Mouse (Mus musculus) urinary bladder, adult 2 months (tissue): ENCODE measurements around the gene Sbf1. TPM values are rescaled to one million over a fixed set of nuclear protein-coding genes. Genes with fewer than 3 reads are reported as not detected.

Experiments
- DNase-seq: peaks from one replicate; pipeline ENCODE4 v3.0.0; 2022; ENCODE audit warnings: low spot score
- polyA plus RNA-seq: library from polyadenylated mRNA; depleted of rRNA; stranded (reverse); fragments of >200 nt; gene quantifications from 2 replicates; pipeline ENCODE4 v1.2.3, GENCODE M21; 2012; rRNA removed

Sbf1 gene
- polyA plus RNA-seq, 1 experiment, result 85.7 TPM

DNA sequence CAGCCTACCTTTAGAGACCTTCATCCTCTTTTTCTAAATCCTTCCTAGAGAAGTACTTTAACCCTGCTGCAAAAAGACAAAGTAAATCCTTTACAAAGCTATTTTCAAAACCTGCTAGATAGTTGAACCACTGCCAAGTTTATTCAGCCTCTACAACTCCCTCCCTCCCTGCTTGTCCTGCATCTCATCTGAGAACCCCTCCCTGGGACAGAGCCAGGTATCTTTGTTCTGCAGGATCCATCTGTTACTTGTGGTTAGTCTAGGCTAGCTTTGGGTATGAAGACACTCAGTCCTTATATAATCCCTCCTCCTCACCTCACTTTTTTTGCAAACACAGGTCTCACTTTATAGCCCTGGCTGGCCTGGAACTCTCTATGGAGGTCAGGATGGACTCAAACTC lies 30.1 kb downstream of the Sbf1 start:
- no peak for DNase-seq

- no peak for DNase-seq
Measured at GRCm38 (mm10) chr15:89284094-89284493, 31.0 kb downstream of the Sbf1 start.

DNA sequence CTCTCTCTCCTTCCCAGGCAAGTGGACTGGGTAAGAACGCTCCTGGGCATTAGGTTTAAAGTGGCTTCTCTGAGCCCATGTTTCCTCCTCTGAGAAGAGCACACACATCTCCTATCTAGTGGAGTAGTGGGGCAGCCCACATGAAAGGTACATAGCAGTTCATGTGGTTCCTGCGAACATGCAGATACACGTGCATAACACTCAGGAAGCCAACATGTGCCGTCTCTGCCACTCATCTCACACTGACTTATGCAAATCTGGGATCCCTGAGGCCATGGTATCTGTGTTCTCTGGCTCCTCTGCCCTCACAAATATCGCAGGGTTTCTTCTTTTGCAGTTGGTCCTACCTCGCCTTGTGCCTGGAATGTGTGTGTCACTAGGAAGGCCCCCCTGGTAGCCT lies 32.6 kb downstream of the Sbf1 start:
- DNase-seq, result no peak

- DNase-seq, result no peak
Measured at GRCm38 (mm10) chr15:89277366-89277765, 37.7 kb downstream of the Sbf1 start.

DNA sequence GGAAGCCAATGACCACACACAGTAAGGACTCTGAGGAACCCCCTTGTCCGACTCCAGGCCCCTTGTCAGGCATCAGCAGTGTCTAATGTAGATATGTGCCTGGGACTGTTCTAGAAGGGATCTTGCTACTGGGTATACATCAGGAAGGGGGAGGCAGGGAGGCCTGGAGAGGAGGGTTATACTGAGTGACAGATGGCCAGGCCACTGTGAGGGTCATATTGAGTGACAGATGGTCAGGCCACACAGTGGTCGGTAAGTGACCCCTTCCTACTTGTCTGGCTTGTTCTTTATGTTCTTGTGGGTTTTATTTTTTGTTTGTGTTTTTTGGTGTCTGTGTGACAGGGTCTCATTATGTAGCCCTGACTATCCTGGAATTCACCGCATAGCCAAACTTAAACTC lies 39.6 kb downstream of the Sbf1 start:
- no peak for DNase-seq

- DNase-seq, result no peak
Measured at GRCm38 (mm10) chr15:89264485-89264884, 50.6 kb downstream of the Sbf1 start.

DNA sequence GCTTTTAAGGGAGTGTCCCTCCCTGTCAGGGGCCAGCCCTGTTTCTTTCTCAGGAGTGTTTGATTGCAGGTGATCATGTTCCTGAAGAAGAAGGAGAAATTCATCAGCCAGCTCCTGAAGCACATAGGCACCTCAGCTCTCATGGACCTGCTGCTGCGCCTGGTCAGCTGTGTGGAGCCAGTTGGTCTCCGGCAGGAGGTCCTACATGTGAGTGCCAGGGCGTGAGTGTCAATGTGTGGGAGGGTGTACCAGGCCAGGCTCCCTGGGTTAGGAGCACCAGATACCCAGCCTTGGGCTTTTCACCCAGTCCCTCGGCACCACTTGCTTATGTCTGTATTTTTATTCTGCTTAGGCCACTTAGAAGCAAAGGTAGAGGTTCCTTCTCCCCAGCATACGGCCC lies 56.1 kb downstream of the Sbf1 start:
- DNase-seq, result no peak

DNA sequence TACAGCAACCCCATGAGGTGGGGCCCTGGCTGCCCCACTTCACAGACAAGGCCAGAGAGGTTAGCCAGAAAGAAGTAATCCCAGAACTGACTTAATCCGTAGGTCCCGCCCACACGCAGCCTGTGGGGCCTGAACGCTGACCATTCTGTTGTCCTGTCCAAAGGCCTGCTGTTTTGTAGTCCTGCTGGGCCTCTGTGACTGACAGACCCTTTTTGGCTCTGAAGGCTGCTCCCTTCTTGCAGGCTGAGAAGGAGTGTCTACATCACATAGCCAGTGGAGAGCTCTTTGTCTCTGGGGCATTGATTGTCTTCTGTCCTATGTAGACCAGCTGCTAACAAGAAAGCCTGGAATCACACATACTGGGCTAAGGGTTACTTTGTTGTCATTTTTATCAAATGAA lies 59.8 kb downstream of the Sbf1 start:
- DNase-seq, result no peak

DNA sequence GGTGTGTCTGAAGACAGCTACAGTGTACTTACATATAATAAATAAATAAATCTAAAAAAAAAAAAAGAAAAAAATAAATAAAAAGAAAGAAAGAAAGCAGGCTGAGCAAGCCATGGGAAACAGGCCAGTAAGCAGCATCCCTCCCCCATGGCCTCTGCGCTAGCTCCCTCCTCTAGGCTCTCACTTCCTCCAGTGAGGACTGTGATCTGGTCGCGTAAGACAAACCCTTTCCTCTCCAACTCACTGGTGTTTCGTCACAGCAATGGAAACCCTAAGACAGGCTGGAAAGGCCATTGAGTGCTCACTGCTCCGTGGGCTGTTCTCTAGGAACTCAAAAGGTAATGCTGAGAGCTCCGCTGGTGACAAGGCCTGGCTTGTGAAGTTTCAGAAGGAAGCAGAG lies 66.0 kb downstream of the Sbf1 start:
- no peak for DNase-seq

DNA sequence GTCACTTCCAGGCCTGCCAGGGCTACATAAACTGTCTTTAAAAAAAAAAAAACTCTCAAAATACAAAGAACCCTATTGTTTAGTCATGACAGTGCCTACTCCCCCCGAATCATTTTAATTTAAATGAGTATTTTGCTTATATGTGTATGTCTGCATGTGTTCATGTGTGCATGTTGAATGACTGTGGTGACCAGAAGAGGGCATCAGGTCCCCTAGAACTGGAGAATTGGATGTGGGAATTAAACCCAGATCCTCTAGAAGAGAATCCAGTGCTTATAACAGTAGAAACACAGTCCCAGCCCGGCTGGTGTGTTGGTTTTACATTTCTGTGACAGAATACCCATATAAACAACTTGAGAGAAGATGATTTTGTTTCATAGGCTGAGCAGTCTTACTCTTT lies 74.1 kb downstream of the Sbf1 start:
- no peak for DNase-seq

DNA sequence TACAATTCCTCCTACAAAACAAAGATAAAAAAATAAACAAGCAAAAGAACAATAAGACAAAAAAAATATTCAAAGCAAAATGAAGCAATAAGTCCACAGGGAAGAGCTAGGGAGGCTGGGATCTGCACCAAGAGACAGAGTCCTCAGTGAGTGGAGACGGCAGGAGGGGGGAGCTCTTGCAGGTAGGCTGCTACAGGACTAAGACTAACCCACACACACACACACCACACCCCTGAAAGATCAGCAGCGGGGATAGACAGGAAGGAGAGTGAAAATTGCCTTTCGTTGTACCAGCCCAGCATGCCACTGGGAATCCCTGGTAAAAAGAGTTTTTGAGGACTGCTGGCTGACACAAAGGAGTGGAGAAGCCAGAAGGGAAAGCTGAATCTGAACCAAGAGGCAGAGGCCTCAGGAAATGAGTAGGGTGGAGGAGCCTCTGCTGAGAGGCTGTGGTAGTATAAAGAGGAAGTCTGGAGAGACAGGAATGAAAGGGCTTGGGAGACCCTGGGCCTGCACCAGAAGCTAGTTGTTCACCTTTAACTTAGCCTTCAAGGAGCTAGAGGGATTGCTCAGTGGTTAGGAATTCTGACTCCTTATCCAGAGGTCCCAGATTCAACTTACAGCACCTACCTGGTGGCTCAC lies 75.2 kb downstream of the Sbf1 start:
- DNase-seq, result no peak

Other genes starting within 250 kb of the Sbf1 start
- gene Trabd, start 240.2 kb downstream of the Sbf1 start, polyA plus RNA-seq, result 33.3 and 36.9 TPM in 2 replicates
- 25.0 and 27.2 TPM in 2 replicates for gene Selenoo, start 226.2 kb downstream of the Sbf1 start, polyA plus RNA-seq
- gene Tubgcp6, start 192.2 kb downstream of the Sbf1 start, polyA plus RNA-seq, result 15.3 and 15.4 TPM in 2 replicates
- gene Hdac10, start 186.6 kb downstream of the Sbf1 start, polyA plus RNA-seq, result 27.2 and 36.4 TPM in 2 replicates
- gene Mapk12, start 174.6 kb downstream of the Sbf1 start, polyA plus RNA-seq, result 44.5 and 49.8 TPM in 2 replicates
- 6.6 and 7.5 TPM in 2 replicates for gene Mapk11, start 165.7 kb downstream of the Sbf1 start, polyA plus RNA-seq
- 171 and 187 TPM in 2 replicates for gene Plxnb2, start 134.5 kb downstream of the Sbf1 start, polyA plus RNA-seq
- 16.0 and 23.8 TPM in 2 replicates for gene Dennd6b, start 118.8 kb downstream of the Sbf1 start, polyA plus RNA-seq
- 29.1 and 41.4 TPM in 2 replicates for gene Ppp6r2, start 103.8 kb downstream of the Sbf1 start, polyA plus RNA-seq
- not detected in 2 replicates for gene Adm2, start 7.4 kb upstream of the Sbf1 start, polyA plus RNA-seq
- gene Miox, start 19.1 kb upstream of the Sbf1 start, polyA plus RNA-seq, result not detected in 2 replicates
- gene Lmf2, start 40.3 kb upstream of the Sbf1 start, polyA plus RNA-seq, result 15.8 and 26.7 TPM in 2 replicates
- gene Ncaph2, start 40.4 kb upstream of the Sbf1 start, polyA plus RNA-seq, result 95.7 and 112 TPM in 2 replicates
- 18.8 and 23.2 TPM in 2 replicates for gene Sco2, start 58.5 kb upstream of the Sbf1 start, polyA plus RNA-seq
- 1.7 and 1.8 TPM in 2 replicates for gene Tymp, start 61.7 kb upstream of the Sbf1 start, polyA plus RNA-seq
- 2.7 and 3.0 TPM in 2 replicates for gene Odf3b, start 64.0 kb upstream of the Sbf1 start, polyA plus RNA-seq
- gene Klhdc7b, start 69.6 kb upstream of the Sbf1 start, polyA plus RNA-seq, result not detected in 2 replicates
- gene Syce3, start 95.2 kb upstream of the Sbf1 start, polyA plus RNA-seq, result not detected in 2 replicates
- gene Cpt1b, start 110.6 kb upstream of the Sbf1 start, polyA plus RNA-seq, result 2.3 and 2.7 TPM in 2 replicates
- gene C730034F03Rik, start 114.3 kb upstream of the Sbf1 start, polyA plus RNA-seq, result 2.0 and 3.7 TPM in 2 replicates
- 0.06 TPM in 2 replicates for gene Gm44502, start 114.4 kb upstream of the Sbf1 start, polyA plus RNA-seq
- gene Chkb, start 114.6 kb upstream of the Sbf1 start, polyA plus RNA-seq, result 73.2 and 85.8 TPM in 2 replicates
- gene Mapk8ip2, start 138.6 kb upstream of the Sbf1 start, polyA plus RNA-seq, result 0.25 and 0.32 TPM in 2 replicates
- gene Arsa, start 162.1 kb upstream of the Sbf1 start, polyA plus RNA-seq, result 35.4 TPM in 2 replicates
- 7.1 and 8.8 TPM in 2 replicates for gene Shank3, start 184.3 kb upstream of the Sbf1 start, polyA plus RNA-seq